13 mouse cellular contexts compared by ENCODE assay signal in genomic region chr5:118482598-118482997, GRCm38 (mm10).
DNase-seq lines count a peak whose midpoint lies in the region; ATAC-seq and TF ChIP-seq lines count a peak whose summit lies in the region.
"Had no signal": no experiment of that assay in that cellular context is flagged by ENCODE, and none has a peak within 500 bp of the region (broad histone marks: within the 10 kb centered on the region; RNA-seq: fewer than 3 reads in every experiment).

No protein-coding gene starts in this region.

- whole genome bisulfite sequencing in heart, embryonic 11.5 days (ENCODE audit: insufficient replicate concordance), result 33% methylated on average over 7 of the region's 7 CpGs
- 19% methylated on average over 7 of the region's 7 CpGs for WGBS in bone marrow, adult 2 months
- 52% methylated on average over 7 of the region's 7 CpGs for WGBS in forebrain, embryonic 16.5 days

- no peak for DNase-seq in heart, postnatal 14 days
- DNase-seq in CH12.LX (ENCODE audit: extremely low read depth), result no peak
- no peak for DNase-seq in embryo, embryonic 9.5 days (ENCODE audit: extremely low spot score)
- DNase-seq in kidney, postnatal 25 days, result no peak
- DNase-seq: adrenal gland, postnatal 25 days; cerebellum, adult 9-10 months; left cerebral cortex, postnatal 4 days; right cerebral cortex, postnatal 4 days had no signal

- TF ChIP-seq EP300 in CH12.LX (IDR thresholded peaks at IDR 0.05; ENCODE audit: low read length), result no peak

- H3K4me2 ChIP-seq in heart, embryonic 11.5 days, result peak overlapping the region; percentile 48
- H3K4me2 ChIP-seq in CH12.LX (ENCODE audit: insufficient read depth, low read depth, poor library complexity, severe bottlenecking), result no peak overlapping the region; the same call in 1 of the 2 replicates
- H3K4me2 ChIP-seq in forebrain, embryonic 16.5 days (ENCODE audit: low read length), result no peak overlapping the region
- H3K4me2 ChIP-seq: hindbrain, embryonic 12.5 days had no signal

- no peak overlapping the region for H3K4me3 ChIP-seq in heart, embryonic 11.5 days (ENCODE audit: low read depth, low read length)
- no peak overlapping the region for H3K4me3 ChIP-seq in CH12.LX (replicated peaks in 1 of 3; ENCODE audit: low read depth in 2 of 3, low read length in 2 of 3, poor library complexity in 1 of 3)
- no peak overlapping the region for H3K4me3 ChIP-seq in bone marrow, adult 2 months (replicated peaks; ENCODE audit: control insufficient read depth, low read depth, low read length)
- no peak overlapping the region for H3K4me3 ChIP-seq in forebrain, embryonic 16.5 days (replicated peaks; ENCODE audit: low read length)
- H3K4me3 ChIP-seq: hindbrain, embryonic 12.5 days had no signal

- intact Hi-C loops in heart, postnatal 14 days (cut with DNase I), result no loop called here

- ATAC-seq in heart, embryonic 11.5 days (replicated peaks; ENCODE audit: insufficient number of reproducible peaks, low FRiP score, low TSS enrichment), result no peak
- ATAC-seq in neutrophil, adult 5-6 weeks (ENCODE audit: extremely low read depth, insufficient number of reproducible peaks, low FRiP score, poor library complexity, severe bottlenecking), result peak; percentile 20; the same call in 1 of the 2 replicates
- ATAC-seq in forebrain, embryonic 16.5 days, result no peak

- no peak overlapping the region for H3K9ac ChIP-seq in heart, embryonic 11.5 days (ENCODE audit: low read depth, low read length)
- no peak overlapping the region for H3K9ac ChIP-seq in CH12.LX (ENCODE audit: insufficient read depth, low read depth)
- H3K9ac ChIP-seq in forebrain, embryonic 16.5 days (replicated peaks; ENCODE audit: low read depth, low read length), result no peak overlapping the region
- H3K9ac ChIP-seq: hindbrain, embryonic 12.5 days had no signal

- H3K9me3 ChIP-seq in heart, embryonic 11.5 days (replicated peaks; ENCODE audit: control insufficient read depth, low read length), result no peaks in the 10 kb centered on the region
- no peaks in the 10 kb centered on the region for H3K9me3 ChIP-seq in CH12.LX (replicated peaks; ENCODE audit: low read length)
- H3K9me3 ChIP-seq in forebrain, embryonic 16.5 days (ENCODE audit: control insufficient read depth, low read length), result no peaks in the 10 kb centered on the region
- H3K9me3 ChIP-seq: hindbrain, embryonic 12.5 days had no signal

- H3K27me3 ChIP-seq in heart, embryonic 11.5 days (ENCODE audit: control insufficient read depth, insufficient read depth, low read length), result no peaks in the 10 kb centered on the region
- no peaks in the 10 kb centered on the region for H3K27me3 ChIP-seq in CH12.LX (replicated peaks)
- H3K27me3 ChIP-seq in forebrain, embryonic 16.5 days (replicated peaks; ENCODE audit: control insufficient read depth, insufficient read depth, low read length), result no peaks in the 10 kb centered on the region
- H3K27me3 ChIP-seq: hindbrain, embryonic 12.5 days had no signal

- no peak for TF ChIP-seq CTCF in CH12.LX (conservative IDR thresholded peaks at IDR 0.05 in 1 of 2, IDR thresholded peaks at IDR 0.05 in 1 of 2; ENCODE audit: low read depth in 2 of 2, low read length in 2 of 2)
- TF ChIP-seq CTCF in bone marrow, adult 2 months (IDR thresholded peaks at IDR 0.05; ENCODE audit: control insufficient read depth, insufficient read depth, low read length), result no peak

- in situ Hi-C loops in CH12.LX (cut with MboI; ENCODE audit: low pct_ligation_motif_present, low pct_unique_long_range_greater_than_20kb, low sequenced_read_pairs), result no loop called here

- no peak for TF ChIP-seq RAD21 in CH12.LX (IDR thresholded peaks at IDR 0.05; ENCODE audit: low read depth, low read length)

- peak overlapping the region; percentile 62; the same call in 1 of the 2 replicates for H3K27ac ChIP-seq in heart, embryonic 11.5 days (ENCODE audit: low read depth, low read length)
- H3K27ac ChIP-seq in CH12.LX (ENCODE audit: insufficient read depth, low read depth), result no peak overlapping the region
- peak overlapping the region; percentile 60 for H3K27ac ChIP-seq in bone marrow, adult 2 months (ENCODE audit: control insufficient read depth, insufficient read depth, low read depth, low read length, poor library complexity)
- H3K27ac ChIP-seq in forebrain, embryonic 16.5 days (ENCODE audit: low read length), result no peak overlapping the region
- H3K27ac ChIP-seq: hindbrain, embryonic 12.5 days had no signal

- peaks cover 29% of the 10 kb centered on the region for H3K4me1 ChIP-seq in heart, embryonic 11.5 days (ENCODE audit: control insufficient read depth, insufficient read depth, low read length)
- peaks cover 14 to 39% of the 10 kb centered on the region in 2 experiments for H3K4me1 ChIP-seq in CH12.LX (ENCODE audit: control insufficient read depth in 1 of 2, insufficient read depth in 2 of 2)
- H3K4me1 ChIP-seq in bone marrow, adult 2 months (ENCODE audit: control insufficient read depth, insufficient read depth, low read length), result peaks cover 14% of the 10 kb centered on the region
- peaks cover 12% of the 10 kb centered on the region for H3K4me1 ChIP-seq in forebrain, embryonic 16.5 days (replicated peaks; ENCODE audit: control insufficient read depth, insufficient read depth, low read length)

- TF ChIP-seq POLR2A in CH12.LX (IDR thresholded peaks at IDR 0.05; ENCODE audit: low read depth, low read length), result no peak
- TF ChIP-seq POLR2A in bone marrow, adult 2 months (IDR thresholded peaks at IDR 0.05; ENCODE audit: borderline replicate concordance, control insufficient read depth, low read depth, low read length), result no peak

- no peaks in the 10 kb centered on the region for H3K79me2 ChIP-seq in CH12.LX (replicated peaks; ENCODE audit: control insufficient read depth, extremely low read depth, insufficient read depth, poor library complexity, severe bottlenecking)

- no peaks in the 10 kb centered on the region for H3K36me3 ChIP-seq in heart, embryonic 11.5 days (ENCODE audit: control insufficient read depth, insufficient read depth, low read length)
- no peaks in the 10 kb centered on the region for H3K36me3 ChIP-seq in CH12.LX (replicated peaks in 1 of 2; ENCODE audit: control insufficient read depth in 1 of 2, insufficient read depth in 1 of 2, low read length in 1 of 2)
- no peaks in the 10 kb centered on the region for H3K36me3 ChIP-seq in forebrain, embryonic 16.5 days (ENCODE audit: control insufficient read depth, insufficient read depth)
- H3K36me3 ChIP-seq: hindbrain, embryonic 12.5 days had no signal

- dilution Hi-C loops in CH12.LX (cut with MboI; ENCODE audit: extremely low pct_ligation_motif_present, extremely low pct_unique_long_range_greater_than_20kb, low sequenced_read_pairs), result no loop called here

TF ChIP-seq in CH12.LX, 34 proteins besides CTCF, POLR2A, EP300 and RAD21:
- TF ChIP-seq USF1 (IDR thresholded peaks at IDR 0.05; ENCODE audit: low read depth, low read length) (peak; percentile 21; the same call in 1 of the 2 replicates), CHD1 (IDR thresholded peaks at IDR 0.05; ENCODE audit: low read depth, low read length) (no peak)

Comparison
In these comparisons a context has a peak if more than half of its experiments do, and no peak if none do; other contexts are left out.
1. H3K27ac ChIP-seq: peak in heart, embryonic 11.5 days (single experiment) and bone marrow, adult 2 months (single experiment); none in CH12.LX (single experiment) and forebrain, embryonic 16.5 days (single experiment).